Mouse (Mus musculus) gastrocnemius, adult 8-10 months (tissue): ENCODE measurements around the gene Hoxa3. TPM values are rescaled to one million over a fixed set of nuclear protein-coding genes. Genes with fewer than 3 reads are reported as not detected.

Source experiments
- DNase-seq, 2 experiments: peaks; one replicate each; pipeline ENCODE4 v3.0.0; 2022; ENCODE audit warnings: low spot score in 2 of 2
- total RNA-seq, 4 experiments: library from RNA; stranded (reverse); gene quantifications; 2 replicates each; pipeline ENCODE4 v1.2.4; 2022

Gene Hoxa3
- total RNA-seq, 4 experiments from 2014 or later: 1.3 to 2.9 (median 2.0) TPM

DNA sequence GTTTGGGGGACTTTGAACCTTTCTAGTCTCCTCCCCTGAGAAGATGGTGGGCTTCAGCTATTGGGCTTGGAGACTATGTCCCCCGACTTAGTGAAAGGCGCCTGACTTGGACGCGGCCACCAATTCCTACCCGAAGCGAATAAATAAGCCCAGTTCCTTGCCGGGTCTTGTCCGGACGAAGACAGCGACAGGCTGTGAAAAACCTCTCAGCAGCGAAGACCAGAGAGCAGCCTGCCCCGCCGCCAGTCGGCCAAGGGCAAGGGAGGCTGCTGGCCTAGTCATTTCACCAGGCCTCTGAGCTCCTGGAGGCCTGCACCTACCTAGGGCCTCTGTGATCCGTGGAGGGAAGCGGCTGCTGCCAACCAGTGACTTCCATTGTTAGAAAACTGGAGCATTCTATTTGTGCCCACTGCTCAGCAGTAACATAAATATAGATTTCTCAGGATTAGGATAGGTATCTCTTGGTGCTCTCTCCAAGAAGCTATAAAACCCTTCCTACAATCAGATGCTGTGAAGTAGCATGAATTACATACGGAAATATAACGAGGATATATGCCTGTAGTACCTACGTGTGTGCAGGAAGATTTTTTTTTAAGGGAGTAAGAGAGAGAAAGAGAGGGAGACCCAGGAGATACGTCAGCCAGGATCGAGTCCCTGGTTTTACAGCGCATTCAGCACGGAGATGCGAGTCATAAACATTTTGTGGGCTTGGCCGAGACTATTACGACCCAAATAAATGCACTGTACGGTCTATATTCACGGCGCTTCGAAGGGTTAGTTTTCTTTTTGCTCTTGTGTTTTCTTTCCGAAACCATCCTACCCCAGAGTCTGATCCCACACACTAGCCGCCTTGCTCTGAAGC lies 7.1 kb upstream of the Hoxa3 start:
- no peak for DNase-seq

DNA sequence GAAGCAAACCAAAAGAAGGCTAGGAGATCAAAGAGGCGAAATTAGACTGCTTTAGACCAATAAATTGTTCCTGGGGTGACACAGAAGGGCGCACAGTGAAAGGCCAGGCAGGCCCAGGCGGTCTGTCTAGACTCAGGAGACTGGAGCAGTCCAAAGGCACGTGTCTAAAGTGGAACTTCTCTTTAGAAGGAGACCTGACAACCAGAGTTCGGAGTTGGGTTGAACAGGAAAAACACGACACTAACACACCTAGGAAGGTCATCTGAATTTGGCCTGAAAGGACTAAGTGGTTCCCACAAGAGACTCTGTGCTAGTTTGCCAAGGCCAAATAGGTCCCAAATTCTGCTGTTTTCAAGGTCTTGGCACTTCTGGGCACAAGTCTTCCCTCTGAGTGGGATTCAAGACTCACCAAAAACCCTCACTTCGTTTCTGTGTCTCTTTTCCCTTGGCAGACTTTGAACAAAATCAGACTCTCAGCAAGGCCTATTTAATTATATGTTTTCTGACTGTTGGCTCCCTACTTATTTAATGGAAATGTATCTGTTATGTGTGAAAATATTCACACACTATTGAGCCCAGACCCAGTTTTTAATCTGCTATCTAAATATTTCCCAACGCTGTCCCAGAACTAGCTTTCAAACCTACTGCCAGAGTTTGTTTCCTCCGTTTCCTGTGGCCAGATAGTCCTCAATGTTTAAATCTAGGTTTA lies 6.3 kb upstream of the Hoxa3 start:
- no peak for DNase-seq

DNA sequence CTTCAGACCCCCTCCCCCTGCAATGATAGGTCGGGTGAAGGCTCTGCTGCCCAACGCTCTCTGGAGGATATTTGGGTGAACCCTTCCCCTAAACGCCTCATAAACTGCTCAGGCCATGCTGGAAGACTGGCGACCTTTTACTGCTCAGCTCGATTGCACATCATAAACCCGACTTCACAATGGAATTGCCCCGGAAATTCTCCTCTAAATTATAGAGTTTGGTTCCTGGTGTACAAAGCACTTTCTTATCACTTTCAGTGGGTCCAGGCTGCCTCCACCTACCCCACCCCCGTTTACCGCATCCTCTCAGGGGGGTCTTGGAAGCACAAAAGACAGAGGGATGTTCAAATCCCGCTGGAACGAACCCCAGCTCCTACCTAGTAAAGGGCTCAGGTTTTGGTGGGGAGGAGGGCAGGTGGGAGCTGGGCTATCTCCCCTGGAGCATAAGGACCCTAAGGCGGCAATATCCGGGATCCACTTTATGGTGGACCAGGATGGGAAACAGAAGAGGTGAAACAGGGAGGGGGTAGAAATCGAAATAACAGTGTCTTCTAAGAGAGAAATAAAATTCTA lies 5.6 kb upstream of the Hoxa3 start:
- no peak for DNase-seq

DNA sequence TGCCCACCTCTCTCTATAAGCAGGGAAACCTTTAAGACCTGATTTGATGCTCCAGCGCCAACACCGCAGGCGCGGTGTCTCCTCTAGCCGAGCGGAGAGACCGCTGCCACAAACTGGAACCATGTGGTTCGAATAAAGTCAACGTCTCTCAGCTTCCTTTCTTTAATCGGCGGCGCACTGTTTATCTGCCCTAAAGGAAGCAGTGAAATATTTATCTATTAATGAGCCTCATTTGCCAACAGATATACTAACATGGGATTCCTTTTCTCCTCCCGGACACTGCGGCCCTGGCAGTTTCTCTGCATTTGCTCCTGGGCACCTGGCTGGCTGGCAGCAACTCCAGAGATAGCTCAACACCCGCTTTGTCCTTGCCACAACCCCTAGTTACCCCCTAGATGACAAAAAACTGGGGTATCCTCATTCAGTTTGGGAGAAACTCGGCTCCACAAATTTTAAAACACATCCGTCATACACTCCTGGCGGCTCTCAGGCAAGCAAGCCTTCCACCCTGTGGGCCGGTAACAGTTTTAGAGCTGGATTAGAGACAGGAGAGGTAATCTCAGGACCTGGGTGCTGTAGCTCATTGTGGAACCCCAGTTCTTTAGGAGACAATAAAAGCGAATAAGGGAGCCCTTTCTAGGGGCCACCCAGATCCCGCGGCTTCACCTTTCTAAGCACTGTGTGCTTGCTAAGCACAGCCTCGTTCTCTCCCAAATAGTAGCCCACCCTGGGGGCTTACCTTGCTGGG lies 4.9 kb upstream of the Hoxa3 start:
- no peak for DNase-seq

DNA sequence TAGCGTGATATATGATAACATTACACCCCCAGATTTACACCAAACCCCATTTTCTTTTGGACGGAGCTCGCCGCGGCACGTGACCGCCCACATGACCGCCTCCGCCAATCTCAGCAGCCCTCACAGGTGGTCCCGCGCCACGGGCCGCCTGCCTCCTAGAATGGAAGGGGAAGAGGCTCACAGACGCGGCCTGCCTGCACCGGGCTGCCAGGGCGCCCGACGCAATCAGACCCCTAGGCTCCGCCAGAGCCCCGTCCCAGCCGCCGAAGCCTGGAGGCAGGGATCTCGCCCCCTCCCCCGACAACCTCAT lies 4.3 kb upstream of the Hoxa3 start:
- peak; percentile 77 to 82 for DNase-seq

DNA sequence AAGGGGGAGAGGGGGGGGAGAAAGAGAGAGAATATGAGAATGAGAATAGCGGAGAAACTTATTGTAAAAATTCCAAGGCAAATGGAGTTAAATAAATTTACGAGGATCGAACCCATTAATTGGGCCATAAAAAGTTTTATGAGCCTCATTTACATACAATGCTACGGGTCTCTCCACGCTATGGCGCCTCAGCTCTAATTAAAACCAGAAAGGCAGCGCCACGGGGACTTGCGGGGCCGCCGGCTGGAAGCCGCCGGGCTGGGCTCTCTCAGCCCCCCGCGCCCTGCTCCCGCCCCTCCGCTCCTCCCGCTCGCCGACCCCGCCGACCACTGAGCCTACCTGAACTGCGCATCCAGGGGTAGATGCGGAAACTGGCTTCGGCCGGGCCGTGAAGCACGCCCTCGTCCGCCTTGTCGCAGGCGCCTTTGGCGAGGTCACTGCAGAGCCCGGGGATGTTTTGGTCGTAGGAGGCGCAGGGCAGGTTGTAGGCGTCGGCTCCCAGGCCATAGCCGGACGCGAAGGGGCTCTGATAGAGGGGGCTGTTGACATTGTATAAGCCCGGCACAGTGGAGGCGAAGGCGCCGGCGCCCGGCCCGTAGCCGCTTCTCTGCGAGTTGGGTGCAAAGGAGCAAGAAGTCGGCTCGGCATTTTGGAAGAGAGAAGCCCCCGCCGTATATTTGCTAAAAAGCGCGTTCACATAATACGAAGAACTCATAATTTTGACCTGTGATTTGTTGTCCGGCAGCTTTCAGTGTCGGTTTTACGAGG lies 3.7 kb upstream of the Hoxa3 start:
- peak in 1 of 2 experiments; percentile 14 for DNase-seq

DNA sequence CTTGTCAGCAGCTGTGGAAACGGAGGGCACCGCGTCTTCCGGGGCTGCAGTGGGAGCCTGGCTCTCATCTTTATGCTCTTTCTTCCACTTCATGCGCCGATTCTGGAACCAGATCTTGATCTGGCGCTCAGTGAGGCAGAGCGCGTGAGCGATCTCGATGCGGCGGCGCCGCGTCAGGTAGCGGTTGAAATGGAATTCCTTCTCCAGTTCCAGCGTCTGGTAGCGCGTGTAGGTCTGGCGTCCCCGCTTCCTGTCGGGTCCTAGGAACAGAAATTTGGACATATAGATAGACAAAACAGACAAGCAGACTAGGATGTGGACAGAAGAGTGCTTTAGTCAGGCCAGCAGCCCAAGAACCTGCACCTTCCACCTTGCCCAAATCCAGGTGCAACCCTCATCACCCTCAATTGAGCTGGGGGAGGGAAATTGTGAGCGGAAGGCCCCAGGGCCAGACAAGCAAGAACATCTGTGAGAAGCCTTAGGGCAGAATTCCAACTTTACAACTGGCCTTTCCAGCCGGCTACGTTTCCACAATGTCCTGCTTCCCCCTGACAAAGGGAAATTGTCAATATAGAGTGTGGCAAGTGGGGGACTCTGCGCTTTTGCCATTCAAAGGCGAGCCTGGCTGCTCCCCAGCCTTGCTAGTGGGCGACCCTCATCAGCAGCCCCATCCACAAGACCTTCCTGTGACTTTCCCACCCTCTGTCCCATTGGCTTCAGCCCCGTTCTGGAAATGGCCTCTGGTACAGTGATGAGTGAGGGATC lies 2.8 kb upstream of the Hoxa3 start:
- DNase-seq: no peak

DNA sequence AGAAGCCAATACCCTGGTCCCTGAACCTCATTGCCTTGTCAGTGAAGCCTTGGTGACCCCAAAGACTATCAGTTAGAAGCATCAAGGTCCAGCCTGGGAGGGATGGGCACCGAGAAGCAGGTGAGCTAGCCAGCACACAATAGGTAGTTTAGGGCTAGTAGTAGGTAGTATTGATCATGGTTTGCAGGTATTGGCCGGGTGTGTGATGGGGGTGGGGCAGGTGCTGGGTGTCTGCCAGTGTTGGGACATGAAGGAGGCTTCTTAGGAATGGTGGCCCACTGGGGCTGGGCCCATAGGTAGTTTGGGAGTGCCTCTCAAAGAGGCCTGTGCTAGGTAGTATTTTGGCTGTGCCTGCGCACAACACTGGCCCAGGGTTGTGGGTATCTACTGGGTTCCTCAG lies 1.9 kb upstream of the Hoxa3 start:
- DNase-seq: no peak

DNA sequence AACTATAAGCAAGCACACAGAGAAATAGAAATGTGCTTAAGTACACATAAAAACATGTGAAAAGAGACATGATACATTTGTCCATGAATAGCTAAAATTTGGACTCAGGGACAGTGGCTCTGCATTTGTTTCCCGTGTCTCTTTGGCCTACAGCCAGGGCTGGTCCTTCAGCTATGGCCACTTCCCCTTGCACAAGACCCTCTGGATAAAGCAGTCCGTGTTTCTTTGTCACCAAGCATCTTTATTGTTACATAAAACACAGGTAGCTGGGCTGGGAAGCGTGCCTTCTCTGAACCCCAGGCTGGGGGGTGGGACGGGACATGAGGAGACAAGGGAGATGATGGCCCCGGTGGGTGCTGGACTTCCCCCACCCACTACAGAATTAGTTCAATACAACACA lies 1.1 kb upstream of the Hoxa3 start:
- DNase-seq: peak in 1 of 2 experiments; percentile 4

DNA sequence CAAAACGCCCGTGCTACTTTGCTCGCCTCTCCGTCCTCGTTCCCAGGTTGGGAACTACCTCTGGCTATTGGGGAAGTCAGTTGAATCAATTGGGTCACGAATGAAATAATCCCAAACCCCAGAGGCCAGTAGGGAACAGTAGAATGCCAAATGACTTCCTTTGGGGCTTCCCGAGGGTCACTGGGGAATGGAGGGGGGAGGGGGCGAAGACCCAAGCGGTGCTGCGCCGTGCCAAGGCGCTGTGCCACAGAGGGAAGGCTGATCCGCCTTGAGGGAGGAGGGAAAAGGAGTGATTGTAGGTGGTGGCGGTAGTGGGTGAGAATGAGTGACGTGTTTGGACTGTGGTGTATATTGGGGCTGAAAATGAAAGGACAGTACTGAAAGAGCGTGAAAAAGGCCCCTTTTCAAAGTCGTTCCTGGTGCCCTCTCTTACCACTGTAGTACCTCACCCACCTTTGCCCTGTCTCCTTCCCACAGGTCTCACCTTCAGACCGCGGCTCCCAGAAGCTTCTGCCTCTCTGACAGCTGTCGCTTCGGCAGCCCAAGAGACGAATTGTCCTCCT lies 499 bp downstream of the Hoxa3 start:
- peak in 1 of 2 experiments; percentile 17 for DNase-seq

DNA sequence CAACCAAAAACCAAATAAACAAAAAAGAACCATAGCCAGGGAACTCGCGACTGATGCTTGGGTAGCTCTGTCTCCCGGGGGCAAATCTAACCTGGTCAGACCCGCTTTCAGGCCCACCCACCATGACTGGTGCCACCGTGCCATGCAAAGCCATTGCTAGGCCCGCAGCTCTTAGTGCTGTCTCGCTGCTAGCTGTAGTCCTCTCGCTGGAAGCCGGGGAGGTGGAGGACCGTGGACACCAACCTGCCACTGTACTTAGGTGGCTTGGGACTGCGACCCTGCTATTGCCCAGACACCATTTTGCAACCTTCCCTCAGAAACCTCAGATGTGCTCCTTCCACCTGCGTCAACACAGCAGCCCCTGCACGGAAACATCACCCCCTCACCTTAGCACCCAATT lies 1.2 kb downstream of the Hoxa3 start:
- peak in 1 of 2 experiments; percentile 11 for DNase-seq

DNA sequence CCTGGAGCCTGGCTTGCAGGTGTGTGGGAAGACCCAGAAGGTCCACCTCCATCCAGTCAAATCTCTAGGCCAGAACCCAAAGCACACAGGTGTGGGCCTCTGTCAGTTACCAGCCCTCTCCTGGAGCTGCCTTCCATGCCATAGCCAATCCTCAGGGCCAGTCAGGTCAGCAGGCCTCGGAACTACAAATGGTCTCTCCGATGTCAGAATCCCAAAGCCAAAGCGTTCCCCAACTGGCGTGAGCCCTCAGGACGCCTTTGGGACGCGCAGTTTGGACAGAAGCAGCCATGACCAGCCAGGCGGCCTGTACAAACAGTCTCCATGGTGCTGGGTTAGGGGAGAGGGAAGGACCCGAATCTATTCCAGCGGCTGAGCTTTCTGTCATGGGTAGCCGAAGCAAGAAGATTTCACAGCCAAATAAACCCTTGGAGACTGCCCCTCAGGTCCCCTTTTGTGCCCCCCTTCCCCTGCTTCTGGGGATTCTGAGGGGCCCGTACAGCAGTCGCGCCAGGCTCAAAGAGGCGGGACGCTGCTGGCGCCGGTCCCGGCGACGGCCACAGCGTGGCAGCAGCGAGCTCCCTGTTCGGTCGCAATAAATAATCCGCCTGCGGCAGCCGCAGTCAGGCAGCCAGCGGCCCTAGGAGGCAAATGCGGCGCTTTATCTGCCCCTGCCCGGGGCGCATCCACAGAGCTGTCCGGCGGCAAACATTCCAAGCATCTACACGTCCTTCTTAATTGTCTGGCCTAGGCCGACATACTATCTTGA lies 1.8 kb downstream of the Hoxa3 start:
- DNase-seq: peak; percentile 63 to 70

DNA sequence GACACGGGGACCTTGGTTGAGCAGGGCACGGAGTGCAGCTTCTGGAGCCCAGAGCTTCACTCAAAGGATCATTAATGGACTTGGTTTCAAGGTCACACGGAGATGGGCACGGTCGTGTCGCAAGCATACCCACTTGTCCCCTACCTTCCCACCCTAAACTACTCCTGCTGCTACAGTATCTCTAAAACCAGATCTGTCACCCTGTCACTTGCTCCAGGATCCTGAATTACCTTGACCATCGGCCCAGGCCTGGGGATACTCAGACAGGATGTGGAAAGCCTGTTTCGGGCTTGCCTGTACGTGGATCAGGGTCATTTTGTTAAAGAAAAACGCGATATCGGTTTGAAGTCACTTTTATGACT lies 3.5 kb downstream of the Hoxa3 start:
- no peak for DNase-seq

DNA sequence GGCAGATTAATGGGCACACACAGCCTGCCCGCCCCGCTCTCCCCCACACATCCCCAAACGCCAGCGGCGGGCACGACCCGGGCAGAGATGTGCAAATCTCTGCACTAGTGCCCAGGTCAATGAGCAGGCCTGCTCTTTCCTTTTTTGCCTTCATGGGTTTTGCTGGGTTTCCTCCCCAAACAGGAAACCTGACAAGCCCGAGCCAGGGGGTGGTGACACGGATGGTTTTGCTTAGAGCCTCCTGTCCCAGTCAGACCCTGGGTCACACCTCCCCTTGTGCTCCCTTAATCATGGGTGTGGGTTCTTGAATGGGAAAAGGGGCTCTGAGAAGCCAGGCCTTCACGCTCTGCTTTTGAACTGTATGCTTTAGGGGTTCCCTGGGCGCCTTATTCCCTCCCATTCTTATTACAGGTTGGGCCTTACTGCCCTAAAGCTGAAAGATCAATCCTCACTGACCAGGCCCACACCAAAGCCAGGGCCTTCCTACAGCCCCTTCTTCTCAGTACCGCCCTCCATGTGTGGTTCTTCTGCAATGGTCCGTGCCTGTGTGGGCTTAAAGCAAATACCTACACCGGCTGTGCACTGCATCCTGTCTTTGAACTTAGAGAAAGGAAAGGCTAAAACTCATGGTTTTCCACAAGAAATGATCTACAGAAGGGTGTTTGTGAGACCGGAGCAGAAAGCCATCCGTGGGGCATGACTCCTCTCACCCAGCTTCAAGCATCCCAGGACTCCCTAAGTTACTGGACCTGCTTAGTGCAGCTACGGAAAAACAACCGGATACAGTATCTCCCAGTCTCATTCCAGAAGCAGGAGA lies 4.1 kb downstream of the Hoxa3 start:
- no peak for DNase-seq

DNA sequence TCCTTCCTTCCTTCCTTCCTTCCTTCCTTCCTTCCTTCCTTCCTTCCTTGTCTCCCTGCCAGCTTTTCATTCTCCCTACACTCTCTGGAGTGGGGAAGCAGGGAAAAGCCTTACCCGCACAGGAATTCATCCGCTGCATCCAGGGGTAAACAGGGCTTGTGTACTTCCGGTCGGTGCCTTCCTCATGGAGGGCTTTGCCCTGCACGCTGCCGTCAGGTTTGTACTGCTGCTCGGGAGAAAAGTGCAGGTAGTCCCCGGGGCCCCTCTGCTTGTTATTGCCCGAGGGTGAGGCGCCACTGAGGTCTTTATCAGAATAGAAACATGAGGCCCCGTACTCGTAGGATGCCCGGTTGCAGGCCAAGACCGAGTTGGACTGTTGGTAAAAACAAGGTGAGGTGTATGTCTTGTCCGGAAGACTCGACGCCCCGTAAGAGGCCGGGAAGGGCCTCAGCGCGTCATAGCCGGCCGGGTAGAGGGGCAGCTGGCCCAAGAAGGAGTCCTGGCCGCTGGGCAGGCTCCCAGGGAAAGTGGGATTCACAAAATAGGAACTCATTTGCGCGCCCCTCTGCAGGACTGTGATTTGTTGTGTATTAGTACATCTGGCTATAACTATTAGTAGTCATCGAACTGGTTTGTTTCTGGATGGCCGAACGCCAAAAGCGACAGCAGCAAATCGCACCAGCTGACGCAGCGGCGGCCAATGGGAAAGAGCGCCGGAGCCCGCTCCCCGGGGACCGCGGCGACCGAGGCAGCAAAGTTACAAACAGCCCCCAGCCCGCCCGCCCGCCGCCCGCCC lies 4.9 kb downstream of the Hoxa3 start, which contains the start of gene Hoxa6:
TSS of gene Hoxa6 (minus strand) at position 651 of the 796 bp plus-strand sequence.
- DNase-seq: peak in 1 of 2 experiments; percentile 27

DNA sequence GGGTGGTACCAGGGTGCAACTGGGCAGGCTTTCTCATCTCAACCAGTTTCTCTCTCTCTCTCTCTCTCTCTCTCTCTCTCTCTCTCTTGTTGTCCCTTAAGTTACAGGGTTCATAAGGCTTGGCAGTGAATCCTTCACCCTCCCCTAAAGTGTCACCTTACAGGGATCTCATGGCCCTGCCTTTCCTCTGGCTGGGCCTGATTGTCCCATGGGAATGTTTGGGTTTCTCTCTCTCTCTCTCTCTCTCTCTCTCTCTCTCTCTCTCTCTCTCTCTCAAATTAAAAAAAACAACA lies 5.5 kb downstream of the Hoxa3 start:
- DNase-seq: no peak

DNA sequence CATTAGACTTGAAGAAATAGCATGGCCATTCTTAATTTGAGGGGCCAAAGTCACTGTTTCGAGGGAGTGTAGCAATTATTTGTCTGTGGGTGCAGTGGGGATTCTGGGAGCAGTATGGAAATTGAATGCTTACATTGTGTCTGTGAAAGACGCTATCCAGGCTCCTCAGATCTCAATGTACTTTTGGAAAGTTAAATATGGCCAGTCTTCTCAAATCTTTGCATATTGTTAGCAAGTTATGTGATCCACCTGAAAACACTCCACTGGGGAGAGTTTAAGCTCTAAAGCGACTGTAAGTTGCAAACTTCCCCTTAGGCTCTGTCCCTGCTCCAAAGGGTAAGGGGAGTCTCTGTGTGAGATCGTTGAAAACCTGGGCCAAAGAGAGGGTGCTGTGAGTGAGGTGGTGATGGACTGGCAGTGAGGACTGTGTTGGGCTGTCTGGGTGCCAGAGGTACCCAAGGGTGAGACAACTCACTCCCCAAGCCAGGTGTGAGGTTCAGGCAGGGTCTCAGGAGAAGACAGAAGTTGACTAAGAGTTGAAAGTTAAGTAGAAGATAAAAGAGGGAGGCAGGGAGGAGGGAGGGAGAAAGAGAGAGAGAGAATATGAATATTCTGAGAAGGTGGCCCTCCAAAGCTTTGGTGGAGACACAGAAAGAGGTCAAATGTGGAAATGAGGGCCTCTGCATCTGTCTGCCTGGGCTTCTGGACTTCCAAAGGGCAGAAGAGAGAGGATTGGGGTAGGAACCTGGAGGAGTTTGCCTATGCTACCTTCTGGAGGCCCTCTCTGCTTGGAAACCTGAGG lies 6.1 kb downstream of the Hoxa3 start:
- no peak for DNase-seq
